Mouse (Mus musculus) urinary bladder, postnatal 4 days (tissue): ENCODE data around the gene H2-M5.

Source experiments
- DNase-seq, 2 experiments: peaks; one replicate each; pipeline ENCODE4 v3.0.0; 2021 to 2022; ENCODE audit warnings: low spot score in 2 of 2

Gene H2-M5

DNA sequence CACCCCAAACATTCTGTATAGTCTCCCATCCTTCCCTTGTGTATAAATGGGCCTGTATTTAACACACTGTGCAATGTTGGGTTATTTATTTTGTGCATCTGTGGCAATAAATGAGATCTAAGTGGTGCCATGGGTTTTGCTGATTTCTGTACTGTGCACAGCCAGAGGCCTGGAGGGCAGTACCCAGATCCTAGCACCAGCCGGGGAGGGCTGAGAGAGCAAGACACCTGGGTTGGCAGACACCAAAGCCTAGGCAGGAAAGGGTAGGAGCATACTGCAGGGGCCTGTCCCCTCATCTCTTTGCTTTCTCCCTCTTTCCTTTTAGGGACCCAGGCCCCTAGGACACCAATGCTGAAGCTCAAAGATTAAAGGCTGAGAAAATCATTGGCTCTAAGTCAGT lies 41.1 kb downstream of the H2-M5 start:
- DNase-seq = no peak

DNA sequence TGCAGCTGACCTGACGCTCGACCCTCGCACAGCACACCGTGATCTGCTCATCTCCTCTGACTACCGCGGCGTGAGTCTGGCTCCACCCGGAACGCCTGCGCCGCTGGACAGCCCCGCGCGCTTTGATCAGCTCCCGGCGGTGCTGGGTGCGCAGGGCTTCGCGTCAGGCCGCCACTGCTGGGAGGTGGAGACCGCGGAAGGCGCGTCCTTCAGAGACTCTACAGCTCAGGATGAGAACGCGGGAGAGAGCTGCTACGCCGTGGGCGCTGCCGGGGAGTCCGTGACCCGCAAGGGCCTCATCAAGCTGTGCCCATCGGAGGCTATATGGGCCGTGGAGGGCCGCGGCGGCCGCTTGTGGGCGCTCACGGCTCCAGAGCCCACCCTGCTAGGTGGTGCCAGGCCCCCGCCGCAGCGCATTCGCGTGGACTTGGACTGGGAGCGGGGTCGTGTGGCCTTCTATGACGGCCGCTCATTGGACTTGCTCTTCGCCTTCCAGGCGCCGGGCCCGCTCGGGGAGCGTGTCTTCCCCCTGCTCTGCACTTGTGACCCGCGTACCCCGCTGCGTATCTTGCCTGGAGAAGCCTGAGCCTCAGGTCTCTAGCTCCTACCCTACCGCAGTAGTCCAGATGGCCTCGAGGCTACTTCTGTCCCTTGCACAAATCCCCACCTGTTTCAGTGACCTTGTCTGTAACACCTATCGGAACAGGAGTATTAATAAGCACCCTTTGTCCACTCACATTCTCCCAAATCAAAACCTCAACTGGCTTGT lies 42.1 kb downstream of the H2-M5 start:
- DNase-seq = peak in 1 of 2 experiments; percentile 64

DNA sequence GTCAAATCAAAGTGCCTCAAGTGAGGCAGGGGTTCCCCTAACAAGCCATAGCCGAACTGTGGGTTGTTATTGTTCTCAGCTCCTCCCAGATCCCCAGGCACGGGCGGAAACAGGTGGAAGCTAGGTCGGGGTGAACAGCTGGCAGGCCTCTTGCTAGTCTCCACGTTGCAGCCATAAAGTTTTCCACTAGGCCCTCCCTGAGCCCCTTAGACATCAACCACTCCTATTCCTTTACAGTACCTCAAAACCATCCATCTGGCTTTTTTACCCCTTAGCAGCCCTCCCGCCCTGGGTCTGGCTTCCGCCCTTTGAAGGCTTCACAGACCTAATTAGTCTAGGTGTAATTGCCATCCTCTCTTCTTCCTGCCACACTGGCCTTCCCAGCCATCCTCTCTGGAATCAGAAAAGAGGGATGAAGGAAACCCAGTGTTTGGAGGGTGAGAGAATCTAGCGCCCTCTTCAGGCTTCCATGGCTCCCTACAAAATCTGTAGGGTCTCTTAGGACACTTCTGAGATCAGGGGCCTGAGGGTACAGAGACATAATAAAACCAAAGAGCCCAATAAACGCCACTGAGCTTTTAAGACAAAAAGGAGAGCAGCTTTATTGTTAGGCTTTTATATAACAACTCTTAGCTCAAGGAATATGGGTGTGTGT lies 45.1 kb downstream of the H2-M5 start:
- DNase-seq = no peak

DNA sequence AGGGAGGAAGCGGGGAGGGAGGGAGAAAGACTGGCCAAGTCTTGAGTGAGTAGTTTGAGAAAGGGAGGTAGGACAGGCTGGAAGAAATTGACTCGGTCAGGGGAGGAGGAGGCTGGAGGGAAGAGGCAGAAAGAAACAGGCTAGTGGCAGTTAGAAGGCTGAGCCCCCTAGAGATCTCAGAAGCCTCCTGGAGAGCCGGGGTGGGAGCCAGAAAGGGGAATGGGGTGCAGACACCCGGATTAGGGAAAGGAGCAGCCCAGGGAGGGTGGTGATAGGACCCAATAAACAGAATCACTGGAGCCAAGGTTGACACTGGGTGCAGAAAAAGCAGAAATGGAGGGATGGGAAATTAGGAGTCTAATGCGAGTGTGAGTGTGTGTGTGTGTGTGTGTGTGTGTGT lies 45.6 kb downstream of the H2-M5 start:
- no peak for DNase-seq

DNA sequence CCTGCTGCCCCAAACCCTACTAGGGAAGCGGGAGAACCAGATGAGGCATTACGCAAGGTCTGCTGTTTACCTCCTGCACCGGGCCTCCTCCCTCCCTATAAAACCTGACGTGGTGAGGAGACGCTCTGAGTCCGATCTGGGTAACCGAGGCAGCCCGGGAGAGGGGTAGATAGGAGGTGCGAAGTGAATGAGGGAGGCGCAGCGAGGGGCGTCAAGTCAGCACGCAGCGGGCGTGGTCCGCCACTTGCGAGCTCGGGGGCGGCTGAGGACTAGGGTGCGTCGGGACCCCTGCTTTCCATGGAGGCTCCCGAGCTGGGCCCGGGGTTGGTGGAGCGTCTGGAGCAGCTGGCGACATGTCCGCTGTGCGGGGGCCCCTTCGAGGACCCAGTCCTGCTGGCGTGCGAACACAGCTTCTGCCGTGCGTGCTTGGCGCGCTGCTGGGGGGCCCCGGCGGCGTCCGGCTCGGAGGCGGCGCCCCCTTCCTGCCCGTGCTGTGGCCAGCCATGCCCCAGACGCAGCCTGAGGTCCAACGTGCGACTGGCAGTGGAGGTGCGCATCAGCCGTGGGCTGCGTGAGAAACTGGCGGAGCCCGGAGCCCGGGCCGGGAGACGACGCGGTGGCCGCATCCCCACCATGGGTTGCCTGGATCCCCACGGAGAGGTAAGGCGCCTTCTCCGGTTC lies 46.4 kb downstream of the H2-M5 start, which contains the start of gene Rnf39:
Gene Rnf39 (plus strand): TSS at position 128 of the 681 bp plus-strand sequence.
- DNase-seq = no peak

DNA sequence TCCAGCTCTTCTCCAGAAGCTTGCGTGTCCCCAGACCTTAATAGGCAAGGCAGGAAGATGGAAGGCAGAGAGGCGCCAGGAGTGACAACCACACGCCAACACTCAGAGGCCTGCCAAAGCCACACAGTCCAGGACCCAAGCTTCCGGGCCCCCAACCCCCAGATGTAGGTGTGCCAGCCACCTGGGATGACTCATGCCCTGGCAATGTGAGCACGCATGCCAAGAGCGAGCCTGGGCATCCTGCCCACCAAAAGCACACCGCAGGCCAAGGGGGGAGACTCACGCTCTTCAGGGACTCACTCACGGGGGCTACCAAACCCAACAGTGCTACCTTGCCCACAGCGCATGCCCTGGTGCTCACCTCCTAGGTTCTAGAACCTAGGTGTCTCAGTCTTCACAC lies 46.9 kb downstream of the H2-M5 start:
- peak; percentile 64 to 72 for DNase-seq

DNA sequence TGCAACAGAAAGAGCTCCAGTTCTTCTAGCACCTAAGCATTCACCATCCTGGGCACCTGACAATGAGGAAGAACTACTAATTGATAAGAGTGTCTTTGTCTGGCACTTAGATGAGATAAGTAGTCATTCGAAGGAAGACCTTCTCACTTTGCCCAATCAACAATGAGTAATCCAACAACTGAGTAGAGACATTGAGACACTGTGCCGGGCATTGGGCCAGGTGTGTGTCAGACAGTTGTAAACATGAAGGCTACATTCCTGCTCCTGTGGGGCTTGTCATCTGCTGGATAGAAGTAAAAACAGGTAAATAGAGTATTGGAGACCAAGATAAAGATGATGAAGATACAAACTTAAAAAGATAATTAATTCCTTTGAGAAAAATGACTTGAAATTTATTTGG lies 51.3 kb downstream of the H2-M5 start:
- no peak for DNase-seq
